Comparison of ENCODE assay signal across 22 mouse cellular contexts in the genomic region with DNA sequence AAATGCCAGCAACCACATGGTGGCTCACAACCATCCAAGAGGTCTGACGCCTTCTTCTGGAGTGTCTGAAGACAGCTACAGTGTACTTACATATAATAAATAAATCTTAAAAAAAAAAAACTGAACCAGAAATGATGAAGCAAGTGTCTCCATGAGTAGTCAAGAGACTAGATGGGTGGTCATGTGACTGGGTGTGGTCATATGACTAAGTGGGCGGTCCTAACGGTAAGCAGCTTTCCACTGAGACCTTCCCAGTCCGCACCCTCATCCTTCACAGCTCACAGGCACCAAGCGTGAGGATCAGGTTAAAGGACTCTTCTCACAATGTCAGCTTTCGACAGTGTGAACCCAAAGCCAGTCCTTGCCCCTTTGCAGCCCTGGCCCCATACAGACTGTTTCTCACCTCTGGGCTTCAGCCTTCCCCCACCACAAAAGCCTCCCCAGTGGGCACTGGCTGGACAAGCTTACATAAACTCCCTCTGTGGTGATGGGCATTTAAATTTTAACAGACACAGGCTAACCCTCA. TPM values are rescaled to one million over a fixed set of nuclear protein-coding genes. Genes with fewer than 3 reads are reported as not detected.
DNase-seq lines count a peak whose midpoint lies in the region; TF ChIP-seq lines count a peak whose summit lies in the region.
"Had no signal": no experiment of that assay in that cellular context is flagged by ENCODE, and none has a peak within 500 bp of the region (broad histone marks: within the 10 kb centered on the region; RNA-seq: fewer than 3 reads in every experiment).

No protein-coding gene starts in this region.

- H3K4me2 ChIP-seq in CH12.LX (ENCODE audit: insufficient read depth, low read depth, poor library complexity, severe bottlenecking), result no peak overlapping the region
- H3K4me2 ChIP-seq: embryonic facial prominence, embryonic 12.5 days; embryonic facial prominence, embryonic 15.5 days; heart, embryonic 12.5 days; heart, embryonic 15.5 days; hindbrain, embryonic 14.5 days had no signal

- no peak for DNase-seq in CH12.LX (ENCODE audit: extremely low read depth)
- peak; percentile 28 for DNase-seq in MEL (ENCODE audit: low read depth, low spot score)
- DNase-seq in thymus, postnatal 25 days, result no peak
- no peak for DNase-seq in kidney, adult 11 months
- DNase-seq in cerebellum, adult 2 months, result no peak
- DNase-seq: adrenal gland, postnatal 10 days; adrenal gland, postnatal 36 days; cerebellum, adult 18-20 months; cerebellum, adult 9-11 months; cerebellum, postnatal 25 days; forebrain, postnatal 0 days; gastrocnemius, postnatal 25 days; heart, postnatal 10 days; heart, postnatal 4 days; kidney, adult 8-10 months had no signal

- no peaks in the 10 kb centered on the region for H3K27me3 ChIP-seq in C2C12 (ENCODE audit: control insufficient read depth, insufficient read depth, insufficient read length)
- peaks cover 3% of the 10 kb centered on the region for H3K27me3 ChIP-seq in CH12.LX (replicated peaks)
- no peaks in the 10 kb centered on the region for H3K27me3 ChIP-seq in MEL (ENCODE audit: control insufficient read depth in 1 of 2, insufficient read depth in 2 of 2, low read length in 2 of 2)
- H3K27me3 ChIP-seq in cerebellum, adult 2 months (ENCODE audit: control insufficient read depth, insufficient read depth, low read length), result no peaks in the 10 kb centered on the region
- H3K27me3 ChIP-seq: embryonic facial prominence, embryonic 12.5 days; embryonic facial prominence, embryonic 15.5 days; Patski had no signal

- no peak for TF ChIP-seq EP300 in CH12.LX (IDR thresholded peaks at IDR 0.05; ENCODE audit: low read length)
- TF ChIP-seq EP300 in MEL (IDR thresholded peaks at IDR 0.05; ENCODE audit: low read depth in 1 of 2, low read length in 2 of 2), result no peak

- no peak overlapping the region for H3K9ac ChIP-seq in CH12.LX (ENCODE audit: insufficient read depth, low read depth)
- H3K9ac ChIP-seq in MEL (ENCODE audit: control insufficient read depth, low read depth, low read length, poor library complexity, severe bottlenecking), result no peak overlapping the region
- H3K9ac ChIP-seq: embryonic facial prominence, embryonic 12.5 days; embryonic facial prominence, embryonic 15.5 days; forebrain, postnatal 0 days; heart, embryonic 12.5 days; heart, embryonic 15.5 days; hindbrain, embryonic 14.5 days had no signal

- H3K4me3 ChIP-seq in C2C12 (ENCODE audit: insufficient read depth, poor library complexity, severe bottlenecking) (no peak overlapping the region), CH12.LX (replicated peaks in 1 of 3; ENCODE audit: low read depth in 2 of 3, low read length in 2 of 3, poor library complexity in 1 of 3) (no peak overlapping the region), MEL (ENCODE audit: control insufficient read depth in 1 of 2, insufficient read depth in 1 of 2, low read depth in 2 of 2, low read length in 2 of 2) (no peak overlapping the region)
- H3K4me3 ChIP-seq in cerebellum, adult 2 months (replicated peaks; ENCODE audit: insufficient read depth, low read depth, low read length), result no peak overlapping the region
- H3K4me3 ChIP-seq: embryonic facial prominence, embryonic 12.5 days; embryonic facial prominence, embryonic 15.5 days; heart, embryonic 12.5 days; heart, embryonic 15.5 days had no signal

- TF ChIP-seq CTCF in C2C12 (IDR thresholded peaks at IDR 0.05; ENCODE audit: control insufficient read depth, insufficient read depth, insufficient read length) (no peak), CH12.LX (conservative IDR thresholded peaks at IDR 0.05 in 1 of 2, IDR thresholded peaks at IDR 0.05 in 1 of 2; ENCODE audit: low read depth in 2 of 2, low read length in 2 of 2) (no peak), MEL (IDR thresholded peaks at IDR 0.05 in 2 of 3, conservative IDR thresholded peaks at IDR 0.05 in 1 of 3; ENCODE audit: control insufficient read depth in 1 of 3, insufficient read depth in 1 of 3, low read depth in 2 of 3, low read length in 3 of 3, poor library complexity in 1 of 3, severe bottlenecking in 1 of 3) (no peak)
- no peak for TF ChIP-seq CTCF in cerebellum, adult 2 months (IDR thresholded peaks at IDR 0.05; ENCODE audit: borderline replicate concordance, insufficient read depth, low read depth, low read length)

- no peaks in the 10 kb centered on the region for H3K79me2 ChIP-seq in C2C12 (ENCODE audit: control insufficient read depth, insufficient read depth)
- H3K79me2 ChIP-seq in CH12.LX (replicated peaks; ENCODE audit: control insufficient read depth, extremely low read depth, insufficient read depth, poor library complexity, severe bottlenecking), result no peaks in the 10 kb centered on the region
- H3K79me2 ChIP-seq in MEL (ENCODE audit: control insufficient read depth, insufficient read depth, low read length, poor library complexity), result no peaks in the 10 kb centered on the region

- dilution Hi-C loops in CH12.LX (cut with MboI; ENCODE audit: extremely low pct_ligation_motif_present, extremely low pct_unique_long_range_greater_than_20kb, low sequenced_read_pairs), result no loop called here

- H3ac ChIP-seq in C2C12 (ENCODE audit: control insufficient read depth, insufficient read length, low read depth), result no peak overlapping the region

- TF ChIP-seq RAD21 in CH12.LX (IDR thresholded peaks at IDR 0.05; ENCODE audit: low read depth, low read length) (no peak), MEL (IDR thresholded peaks at IDR 0.05; ENCODE audit: low read depth, low read length) (no peak)

- H3K27ac ChIP-seq in CH12.LX (ENCODE audit: insufficient read depth, low read depth), result no peak overlapping the region
- no peak overlapping the region for H3K27ac ChIP-seq in MEL (ENCODE audit: control insufficient read depth, low read depth, low read length)
- no peak overlapping the region for H3K27ac ChIP-seq in cerebellum, adult 2 months (ENCODE audit: insufficient read depth, low read length)
- H3K27ac ChIP-seq: embryonic facial prominence, embryonic 12.5 days; embryonic facial prominence, embryonic 15.5 days; heart, embryonic 15.5 days; hindbrain, embryonic 14.5 days had no signal

- WGBS in cerebellum, adult 2 months, result 94% methylated on average over 6 of the region's 6 CpGs

- H3K36me3 ChIP-seq in C2C12 (ENCODE audit: control insufficient read depth, insufficient read depth), result no peaks in the 10 kb centered on the region
- H3K36me3 ChIP-seq in CH12.LX (replicated peaks in 1 of 2; ENCODE audit: control insufficient read depth in 1 of 2, insufficient read depth in 1 of 2, low read length in 1 of 2), result no peaks in the 10 kb centered on the region
- H3K36me3 ChIP-seq in MEL (ENCODE audit: control insufficient read depth in 1 of 2, insufficient read depth in 2 of 2, low read length in 2 of 2), result no peaks in the 10 kb centered on the region
- H3K36me3 ChIP-seq: embryonic facial prominence, embryonic 12.5 days; embryonic facial prominence, embryonic 15.5 days; heart, embryonic 12.5 days; heart, embryonic 15.5 days had no signal

- TF ChIP-seq POLR2A in CH12.LX (IDR thresholded peaks at IDR 0.05; ENCODE audit: low read depth, low read length) (no peak), MEL (IDR thresholded peaks at IDR 0.05; ENCODE audit: control insufficient read depth in 1 of 2, insufficient read depth in 1 of 2, low read depth in 1 of 2, low read length in 2 of 2, poor library complexity in 1 of 2) (no peak)
- TF ChIP-seq POLR2A in cerebellum, adult 2 months (IDR thresholded peaks at IDR 0.05; ENCODE audit: borderline replicate concordance, insufficient read depth, low read length), result no peak

- in situ Hi-C loops in CH12.LX (cut with MboI; ENCODE audit: low pct_ligation_motif_present, low pct_unique_long_range_greater_than_20kb, low sequenced_read_pairs), result no loop called here

- H3K9me3 ChIP-seq in CH12.LX (replicated peaks; ENCODE audit: low read length), result no peaks in the 10 kb centered on the region
- H3K9me3 ChIP-seq in MEL (replicated peaks; ENCODE audit: insufficient read depth, low read length), result no peaks in the 10 kb centered on the region
- H3K9me3 ChIP-seq: embryonic facial prominence, embryonic 12.5 days; embryonic facial prominence, embryonic 15.5 days; heart, embryonic 12.5 days; heart, embryonic 15.5 days had no signal

- H3K79me3 ChIP-seq in C2C12 (ENCODE audit: low read depth), result no peaks in the 10 kb centered on the region

- H3K4me1 ChIP-seq in CH12.LX (ENCODE audit: control insufficient read depth in 1 of 2, insufficient read depth in 2 of 2) (no peaks in the 10 kb centered on the region; a peak in 1 of 4 replicates), MEL (ENCODE audit: control insufficient read depth in 1 of 2, insufficient read depth in 2 of 2, low read length in 2 of 2) (peaks cover 0 to 10% of the 10 kb centered on the region in 2 experiments; a peak in 3 of 4 replicates)
- peaks cover 9% of the 10 kb centered on the region for H3K4me1 ChIP-seq in cerebellum, adult 2 months (ENCODE audit: control insufficient read depth, insufficient read depth, low read length)
- H3K4me1 ChIP-seq: embryonic facial prominence, embryonic 12.5 days; embryonic facial prominence, embryonic 15.5 days had no signal

RNA-seq across cellular contexts. Expression of a gene that starts 21.6 kb away (rescaled TPM):
- 19.2 TPM for polyA plus RNA-seq in C2C12 (2012; fragmentation: generic; extraction: Trizol)
- 5.7 and 6.2 TPM in 2 replicates for total RNA-seq in CH12.LX (2012; rRNA removed)
- total RNA-seq in CH12.LX (2014; rRNA removed), result 2.9 and 3.6 TPM in 2 replicates
- 7.3 and 8.8 TPM in 2 replicates for polyA plus RNA-seq in CH12.LX (2012; ENCODE audit: insufficient read length, low read depth)
- total RNA-seq in MEL (2012; rRNA removed), result 11.5 and 12.2 TPM in 2 replicates
- 10 to 100 TPM in 1 of 2 experiments, not detected in 1; 18.4 TPM for polyA plus RNA-seq in MEL (2012; ENCODE audit: insufficient read depth in 1 of 2, insufficient read length in 2 of 2, low read depth in 1 of 2, low replicate concordance in 2 of 2, missing spikeins in 1 of 2)
- polyA plus RNA-seq in cerebellum, adult 2 months (2012; rRNA removed), result 26.2 and 27.4 TPM in 2 replicates

RNA-seq across cellular contexts. Expression of a gene that starts 22.5 kb away (rescaled TPM):
- 93.7 TPM for polyA plus RNA-seq in C2C12 (2012; fragmentation: generic; extraction: Trizol)
- 178 and 236 TPM in 2 replicates for total RNA-seq in CH12.LX (2012; rRNA removed)
- total RNA-seq in CH12.LX (2014; rRNA removed), result 273 and 279 TPM in 2 replicates
- 292 and 310 TPM in 2 replicates for polyA plus RNA-seq in CH12.LX (2012; ENCODE audit: insufficient read length, low read depth)
- total RNA-seq in MEL (2012; rRNA removed), result 303 and 311 TPM in 2 replicates
- polyA plus RNA-seq in MEL (2012; ENCODE audit: insufficient read depth in 1 of 2, insufficient read length in 2 of 2, low read depth in 1 of 2, low replicate concordance in 2 of 2, missing spikeins in 1 of 2), result 100 to 1,000 TPM; 277 to 302 TPM
- polyA plus RNA-seq in cerebellum, adult 2 months (2012; rRNA removed), result 67.1 and 68.8 TPM in 2 replicates

RNA-seq across cellular contexts. Expression of a gene that starts 55.2 kb away (rescaled TPM):
- 4.7 TPM for polyA plus RNA-seq in C2C12 (2012; fragmentation: generic; extraction: Trizol)
- total RNA-seq in CH12.LX (2012; rRNA removed), result 0.84 and 2.3 TPM in 2 replicates
- total RNA-seq in CH12.LX (2014; rRNA removed), result 1.4 and 2.4 TPM in 2 replicates
- polyA plus RNA-seq in CH12.LX (2012; ENCODE audit: insufficient read length, low read depth), result 1.2 and 1.4 TPM in 2 replicates
- total RNA-seq in MEL (2012; rRNA removed), result 4.0 and 7.7 TPM in 2 replicates
- 10 to 100 TPM in 1 of 2 experiments, not detected in 1; 10.5 TPM for polyA plus RNA-seq in MEL (2012; ENCODE audit: insufficient read depth in 1 of 2, insufficient read length in 2 of 2, low read depth in 1 of 2, low replicate concordance in 2 of 2, missing spikeins in 1 of 2)
- polyA plus RNA-seq in cerebellum, adult 2 months (2012; rRNA removed), result 12.3 and 14.9 TPM in 2 replicates
